Mouse (Mus musculus) thymus, postnatal 4 days (tissue): ENCODE measurements around the gene Smg6.
"Not testable (repeated sequence)": the region's sequence is repeated elsewhere in the genome, so short reads cannot be mapped to it uniquely, and the experiment has no call there.

Experiments used
- DNase-seq: peaks from one replicate; pipeline ENCODE4 v3.0.0; 2021

Smg6 gene

DNA sequence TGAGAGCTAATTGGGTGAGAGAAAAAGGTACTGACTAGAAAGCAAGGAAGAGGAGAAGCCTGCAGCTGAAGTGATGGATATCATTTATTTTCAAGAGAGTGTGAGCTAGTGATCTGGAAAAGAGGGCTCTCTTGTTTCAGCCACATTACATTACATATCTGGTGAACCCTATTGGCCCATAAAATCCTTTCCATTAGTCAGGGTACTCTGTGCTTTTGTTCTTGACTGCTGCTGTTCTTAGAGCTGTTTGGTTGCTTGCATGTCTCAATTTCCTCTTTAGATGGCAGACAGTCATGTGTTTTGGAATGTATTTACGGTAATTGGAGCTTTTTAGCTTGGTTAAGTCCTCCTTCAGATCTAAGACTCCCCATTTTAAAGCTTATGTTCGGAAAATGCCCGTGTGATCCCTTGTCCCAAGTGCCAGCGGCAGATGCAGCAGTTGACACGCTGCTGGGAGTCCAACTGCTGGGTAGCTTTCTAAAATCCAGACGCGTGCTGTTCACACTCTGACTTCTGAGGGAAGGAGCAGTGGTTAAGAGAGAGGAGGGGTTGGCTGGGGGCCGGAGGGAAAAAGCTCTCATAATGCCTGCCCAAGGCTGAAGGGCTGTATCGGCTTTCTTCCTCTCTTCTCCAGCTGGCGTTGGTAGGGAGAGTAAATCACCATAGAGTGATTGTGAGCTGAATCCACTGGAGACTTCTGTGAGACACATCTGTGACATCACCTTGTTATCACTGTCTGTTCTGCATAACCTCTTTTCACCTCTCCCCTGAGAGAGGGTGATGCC lies 75.4 kb downstream of the Smg6 start:
- no peak for DNase-seq

DNA sequence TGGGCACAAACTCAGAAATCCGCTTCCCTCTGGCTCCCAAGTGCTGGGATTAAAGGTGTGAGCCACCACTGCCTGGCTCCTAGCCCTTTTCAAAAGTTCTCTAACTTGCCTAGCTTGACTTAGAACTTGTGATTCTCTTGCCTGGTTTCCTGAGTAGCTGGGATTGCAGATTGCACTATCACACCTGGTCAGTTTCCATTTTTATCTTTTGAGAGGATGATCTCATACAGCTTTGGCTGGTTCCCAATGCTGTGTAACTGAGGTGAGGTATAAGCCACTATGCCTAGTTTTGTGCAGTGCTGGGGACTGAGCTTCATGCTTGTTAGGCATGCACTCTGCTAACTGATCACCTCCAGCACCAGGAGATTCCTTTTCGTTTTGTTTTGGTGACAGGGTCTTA lies 82.6 kb downstream of the Smg6 start:
- no peak for DNase-seq

GRCm38 (mm10) chr11:75009537-75009936 lies 83.9 kb downstream of the Smg6 start:
- DNase-seq = not testable (repeated sequence)

DNA sequence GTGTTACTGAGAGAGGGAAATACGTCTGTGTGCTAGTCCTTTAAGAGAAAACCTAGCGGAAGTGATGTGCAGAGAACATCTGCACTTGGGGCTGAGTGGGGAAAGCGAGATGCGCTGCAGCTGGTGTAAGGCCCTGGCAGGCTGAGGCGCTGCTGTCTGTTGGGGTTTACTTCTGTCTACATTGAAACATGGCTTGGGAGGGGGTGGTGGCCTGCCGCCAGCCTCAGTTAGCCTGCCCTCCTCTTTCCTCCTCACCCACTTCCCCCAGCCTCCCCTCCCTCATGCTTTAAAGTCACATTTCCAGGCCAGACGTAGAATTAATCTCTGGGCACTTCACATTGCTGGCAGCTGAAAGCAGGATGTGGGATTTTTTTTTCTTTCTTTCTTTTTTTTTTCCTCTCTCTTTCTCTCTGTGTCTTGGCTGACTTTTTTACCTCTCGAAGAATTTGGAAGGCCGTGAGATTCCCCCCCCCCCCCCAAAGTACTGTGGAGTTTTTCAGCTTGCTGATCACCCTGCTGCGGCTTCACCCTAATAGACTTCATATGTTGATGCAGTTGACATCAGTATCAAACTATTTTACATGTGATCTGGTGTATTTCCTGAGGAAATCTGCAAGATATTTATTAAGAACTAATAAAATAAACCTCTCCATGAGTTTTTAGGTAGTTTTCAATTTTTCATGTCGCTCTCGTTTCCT lies 87.5 kb downstream of the Smg6 start:
- peak; percentile 81 for DNase-seq

GRCm38 (mm10) chr11:75013764-75014695 lies 88.4 kb downstream of the Smg6 start:
- DNase-seq = peak; percentile 25

GRCm38 (mm10) chr11:75014816-75015215 lies 89.2 kb downstream of the Smg6 start:
- DNase-seq = no peak

DNA sequence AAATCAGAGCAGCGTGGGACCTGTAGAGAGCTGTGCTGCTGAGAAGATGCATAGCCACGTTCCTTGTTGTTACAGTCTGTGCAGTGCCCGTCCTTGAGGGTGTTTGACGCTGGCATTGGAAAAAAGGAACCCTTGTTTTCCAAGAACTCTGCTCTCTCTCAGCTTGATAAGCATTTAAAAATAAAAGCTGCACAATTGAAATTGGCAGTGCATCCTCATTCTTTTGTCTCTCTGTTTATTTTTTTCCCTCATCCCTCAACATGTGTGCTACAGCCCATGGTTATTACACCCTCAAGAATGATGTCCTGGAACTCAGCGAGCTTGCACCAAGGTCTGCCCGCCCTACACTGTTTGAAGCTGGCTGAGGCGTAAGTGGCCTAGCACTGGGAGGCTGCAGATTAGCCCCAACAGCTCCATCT lies 89.8 kb downstream of the Smg6 start:
- no peak for DNase-seq

DNA sequence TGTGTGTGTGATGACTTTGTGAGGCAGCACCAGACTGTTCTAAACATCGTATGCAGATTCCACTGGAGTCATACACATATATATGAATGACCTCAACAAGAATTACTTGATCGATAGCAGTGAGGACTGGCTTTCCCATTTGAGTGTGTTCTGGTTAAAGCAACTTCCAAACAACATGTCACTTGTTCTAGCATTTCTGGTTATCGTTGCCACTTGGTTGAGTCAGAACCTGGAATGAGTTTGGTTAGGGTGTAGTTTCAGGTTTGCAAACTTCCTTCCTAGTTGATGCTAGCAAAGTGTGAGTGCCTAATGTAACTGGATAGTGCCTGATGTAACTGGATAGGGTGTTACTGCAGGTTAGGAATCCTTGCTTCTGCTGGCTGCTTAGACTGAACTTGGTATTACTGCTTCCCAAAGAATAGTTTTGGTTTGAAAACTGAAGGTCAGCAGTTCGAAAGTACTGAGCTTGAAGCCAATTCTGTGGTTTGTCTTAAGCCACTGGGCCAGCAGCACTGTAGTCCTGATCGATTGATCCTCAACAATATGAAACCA lies 90.8 kb downstream of the Smg6 start:
- no peak for DNase-seq

DNA sequence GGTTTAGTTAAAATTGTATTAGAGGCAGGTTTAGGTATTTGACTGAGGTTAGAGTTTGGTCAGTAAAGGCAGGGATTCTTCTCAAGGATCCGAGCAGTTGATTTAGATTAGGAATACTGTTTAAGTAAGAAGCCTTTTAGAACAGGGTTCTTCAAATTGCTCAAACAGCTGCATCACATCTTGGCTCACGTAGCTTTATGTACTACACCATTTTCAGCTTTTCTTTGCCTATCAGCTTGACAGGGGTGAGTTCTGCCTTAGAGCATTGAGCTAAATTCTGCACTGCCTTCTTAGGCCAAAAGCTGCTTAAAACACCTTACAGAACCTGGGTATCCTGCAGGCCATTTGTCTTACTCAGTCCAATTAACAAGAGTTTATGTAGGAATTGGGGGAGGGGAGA lies 92.2 kb downstream of the Smg6 start:
- DNase-seq = no peak

DNA sequence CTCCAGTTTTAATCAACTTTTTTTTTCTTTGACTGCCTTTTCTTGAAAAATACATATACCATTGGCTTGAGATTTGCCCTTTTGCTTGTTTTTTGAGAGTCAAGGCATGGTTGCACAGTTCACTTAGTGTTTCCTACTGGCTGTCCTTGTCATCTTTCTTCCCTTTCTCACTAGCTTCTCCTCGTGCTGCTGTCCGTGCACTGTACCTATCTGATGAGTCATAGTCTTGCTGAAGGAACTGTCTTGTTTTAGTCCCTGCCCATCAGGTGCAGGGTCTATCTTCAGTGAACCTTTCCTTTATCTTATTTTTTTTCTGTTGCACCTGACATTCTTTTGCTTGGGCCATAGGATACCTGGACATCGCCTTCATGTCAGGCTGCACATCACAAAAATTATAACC lies 101.4 kb downstream of the Smg6 start:
- no peak for DNase-seq

- no peak for DNase-seq
These were observed 102.0 kb downstream of the Smg6 start for GRCm38 (mm10) chr11:75027616-75028015.

DNA sequence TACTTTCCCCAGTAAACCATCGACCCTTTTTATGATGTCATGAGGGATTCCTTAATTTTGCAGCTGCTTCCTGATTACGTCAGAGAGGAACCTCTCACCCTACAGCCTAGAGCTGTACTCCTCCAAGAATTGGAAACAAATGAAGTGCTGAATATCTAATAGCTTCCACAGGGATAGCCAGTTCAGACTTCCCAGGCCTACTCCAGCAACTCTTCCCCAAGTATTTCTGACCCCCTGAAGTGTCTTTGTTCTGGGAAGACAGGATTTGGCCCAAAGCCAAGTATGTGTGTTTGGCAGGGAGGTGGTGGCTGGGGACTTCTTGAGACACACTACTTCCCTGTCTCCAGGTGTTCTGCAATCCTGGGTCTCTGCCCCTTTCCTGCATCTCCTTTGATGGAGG lies 105.6 kb downstream of the Smg6 start:
- DNase-seq = no peak

- peak; percentile 53 for DNase-seq
These were observed 107.3 kb downstream of the Smg6 start for GRCm38 (mm10) chr11:75032946-75033345.

DNA sequence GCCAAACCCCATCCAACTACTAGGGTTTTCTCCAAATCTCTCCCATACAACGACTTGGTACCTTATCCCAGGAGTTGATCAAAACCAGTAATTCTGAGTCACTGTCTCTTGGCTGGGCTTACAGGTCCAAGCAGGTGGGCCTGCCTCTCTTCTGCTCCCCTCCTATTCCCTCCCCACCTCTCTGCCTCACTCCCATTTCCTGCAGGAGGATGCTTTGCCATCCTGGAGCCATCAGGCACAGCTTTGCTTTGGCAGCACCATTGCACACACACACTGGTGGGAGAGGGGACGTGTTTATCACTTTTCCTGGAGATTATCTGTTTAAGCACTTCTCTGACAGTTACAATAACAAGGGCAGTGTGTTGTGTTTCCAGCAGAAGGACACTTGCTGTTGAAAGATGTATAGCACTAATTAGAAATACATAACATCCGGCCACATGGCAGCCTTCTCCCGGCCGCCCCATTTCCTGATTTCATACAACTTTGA lies 108.0 kb downstream of the Smg6 start:
- no peak for DNase-seq

GRCm38 (mm10) chr11:75034104-75034503 lies 108.5 kb downstream of the Smg6 start:
- no peak for DNase-seq

DNA sequence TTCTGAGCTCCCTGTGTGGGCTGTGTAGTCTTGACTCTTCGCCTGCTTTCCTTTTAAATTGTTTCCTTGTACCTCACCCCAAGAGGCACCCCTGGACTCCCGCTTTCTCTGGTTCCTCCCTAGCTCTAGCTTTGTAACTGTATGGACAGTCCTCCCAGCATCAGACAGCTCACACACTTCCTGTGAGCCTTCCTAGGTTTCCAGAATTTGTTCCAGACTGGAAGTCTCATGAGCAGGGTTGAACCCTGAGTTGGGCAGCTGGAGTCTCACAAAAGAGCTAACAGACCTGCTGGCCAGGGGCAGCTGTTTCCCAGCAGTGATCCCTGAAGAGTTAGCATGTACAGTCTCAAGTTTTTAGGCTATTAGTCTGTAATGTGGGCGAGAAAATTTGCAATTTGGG lies 118.7 kb downstream of the Smg6 start:
- DNase-seq = no peak

DNA sequence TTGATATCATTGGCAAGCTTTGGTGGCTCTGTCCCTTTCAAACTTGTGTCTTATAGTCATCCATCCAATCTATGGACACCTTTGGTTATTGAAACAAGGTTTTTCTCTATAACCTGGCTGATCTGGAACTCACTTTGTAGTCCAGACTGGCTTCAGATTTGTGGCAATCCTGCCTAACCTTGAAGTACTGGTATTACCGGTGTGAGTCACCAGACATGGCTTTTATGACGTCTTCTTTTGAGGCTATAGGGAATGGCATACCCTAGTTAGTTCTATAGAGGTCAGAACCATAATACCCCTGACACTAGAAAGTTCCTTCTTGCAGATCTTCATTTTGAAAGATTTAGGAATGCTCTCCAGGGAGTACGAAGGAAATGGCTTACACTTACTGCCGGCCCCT lies 120.2 kb downstream of the Smg6 start:
- DNase-seq = no peak

DNA sequence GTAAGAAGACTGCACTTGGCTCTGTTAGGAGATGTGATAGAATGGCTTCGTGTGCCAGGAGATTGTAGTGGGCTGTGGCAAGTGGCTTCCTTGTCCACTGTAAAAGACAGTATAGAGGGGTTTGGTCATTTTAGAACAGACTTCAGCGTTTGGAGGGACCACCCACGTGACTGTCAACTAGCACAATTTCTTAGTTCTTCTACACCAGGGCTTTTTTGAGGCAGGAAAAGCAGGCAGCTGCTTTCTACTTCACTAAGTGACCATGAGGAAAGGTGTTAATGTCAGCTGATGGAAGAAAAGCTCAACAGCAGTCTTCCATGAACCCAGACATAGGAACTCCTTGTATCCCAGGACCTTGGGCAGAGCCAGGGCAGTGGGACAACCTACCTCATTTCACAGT lies 121.0 kb downstream of the Smg6 start:
- no peak for DNase-seq

- no peak for DNase-seq
These were observed 121.4 kb downstream of the Smg6 start for GRCm38 (mm10) chr11:75047066-75047465.

DNA sequence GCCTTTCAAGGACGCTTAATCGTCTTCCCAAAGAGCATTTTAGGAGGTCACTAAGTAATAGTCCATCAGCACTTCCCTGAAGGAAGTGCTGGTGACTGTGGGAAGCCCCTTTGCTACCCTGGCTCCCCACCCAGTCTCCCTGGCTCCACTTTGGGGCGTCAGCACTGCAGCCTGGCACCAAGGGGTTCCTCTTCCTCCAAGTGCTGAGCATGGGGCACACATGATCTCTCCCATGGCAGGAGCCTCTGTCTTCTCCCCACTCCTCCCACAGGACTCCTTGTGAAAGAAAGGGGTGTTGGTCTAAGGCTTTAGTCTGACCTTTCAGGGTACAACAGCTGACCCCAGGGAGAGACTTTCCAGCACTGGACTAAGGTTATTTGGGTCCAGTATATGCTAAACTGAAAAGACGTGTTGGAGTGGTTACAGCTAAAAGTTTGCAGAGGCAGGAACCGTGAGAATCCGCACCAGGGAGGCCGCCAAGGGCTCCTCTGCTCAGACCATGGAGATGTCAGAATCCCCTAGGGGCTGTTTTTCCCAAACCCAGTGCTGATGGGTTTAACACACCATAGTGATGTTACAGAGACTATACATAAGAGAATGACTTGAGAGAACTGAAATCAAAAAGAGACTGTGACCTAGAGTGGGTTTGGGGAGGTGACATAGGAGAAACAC lies 122.2 kb downstream of the Smg6 start:
- DNase-seq = no peak

DNA sequence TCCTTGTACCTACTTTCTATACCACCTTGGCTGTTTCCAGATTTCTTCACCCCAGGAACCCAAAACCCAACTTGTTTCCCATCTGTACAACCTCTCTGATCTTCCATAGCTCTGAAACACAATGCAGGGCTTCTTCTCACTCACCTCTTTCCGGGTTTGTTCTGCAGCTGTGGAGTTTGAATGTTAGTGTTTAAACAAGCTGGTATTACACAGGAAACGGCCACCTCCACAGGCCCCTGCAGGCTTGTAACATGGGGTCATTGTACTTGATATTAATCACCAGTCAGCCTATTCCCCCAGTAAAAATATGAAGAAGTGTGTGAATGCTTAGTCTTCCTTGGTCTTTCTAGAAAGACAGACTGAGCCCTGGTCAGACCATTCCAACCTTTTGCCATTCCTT lies 123.5 kb downstream of the Smg6 start:
- no peak for DNase-seq

- DNase-seq = no peak
These were observed 124.2 kb downstream of the Smg6 start for GRCm38 (mm10) chr11:75049807-75050206.
